Mouse (Mus musculus): ENCODE results near the gene Lrrfip1.

The Lrrfip1 gene

DNA sequence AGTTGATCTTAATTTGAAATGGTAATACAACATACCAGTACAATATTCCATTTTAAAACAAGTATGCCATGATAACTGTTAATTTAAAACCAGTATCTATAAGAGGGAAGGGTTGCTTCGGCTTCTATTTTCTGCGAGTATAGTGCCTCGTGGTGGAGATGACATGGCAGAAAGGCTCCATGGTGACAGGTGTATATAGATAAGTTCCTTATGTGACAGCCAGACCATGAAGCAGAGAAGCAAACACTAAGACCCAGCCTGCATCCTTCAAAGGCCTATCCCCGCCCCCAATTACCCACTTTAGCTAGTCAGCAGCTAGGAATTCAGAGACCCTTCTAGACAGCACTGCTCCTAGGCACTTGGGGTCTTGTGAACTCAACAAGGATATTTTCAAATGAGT, 170.6 kb downstream of the Lrrfip1 start:
- no peak for DNase-seq

DNA sequence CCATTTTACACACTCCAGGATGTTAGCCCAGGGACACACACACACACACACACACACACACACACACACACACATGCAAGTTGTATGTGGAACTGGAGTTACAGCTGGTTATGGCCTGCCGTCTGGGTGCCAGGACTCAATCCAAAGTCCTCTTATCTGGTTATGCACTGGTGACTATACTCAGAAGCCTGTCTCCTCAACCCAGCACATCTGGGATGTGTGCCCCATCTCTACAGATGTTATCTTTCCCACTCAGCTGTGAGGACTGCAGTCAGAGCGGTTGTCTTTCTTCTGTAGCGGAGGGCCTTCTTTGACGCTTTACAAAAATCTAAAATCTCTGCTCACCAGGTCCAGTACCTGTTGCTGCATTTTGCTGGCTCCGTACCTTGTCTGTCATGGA, 176.3 kb downstream of the Lrrfip1 start:
- DNase-seq = no peak

DNA sequence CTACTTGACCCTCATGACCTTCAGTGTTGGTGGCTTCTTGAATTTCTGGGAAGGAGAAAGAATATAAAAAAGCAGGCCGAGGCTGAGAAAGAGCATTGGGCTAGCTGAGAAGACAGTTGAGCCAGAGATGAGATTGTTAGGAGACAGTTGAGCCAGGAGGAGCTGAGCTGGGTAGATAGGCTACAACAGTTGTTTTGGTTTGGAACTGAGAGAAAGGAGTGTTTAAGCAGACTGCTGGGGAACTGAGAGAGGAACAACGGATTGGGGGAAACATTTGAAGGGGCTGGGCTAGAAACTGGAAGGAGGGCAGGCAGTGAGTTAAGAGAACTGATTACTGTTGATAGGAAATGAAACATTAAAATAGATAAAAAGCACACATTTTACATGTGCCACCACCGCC, 177.5 kb downstream of the Lrrfip1 start:
- DNase-seq = no peak

DNA sequence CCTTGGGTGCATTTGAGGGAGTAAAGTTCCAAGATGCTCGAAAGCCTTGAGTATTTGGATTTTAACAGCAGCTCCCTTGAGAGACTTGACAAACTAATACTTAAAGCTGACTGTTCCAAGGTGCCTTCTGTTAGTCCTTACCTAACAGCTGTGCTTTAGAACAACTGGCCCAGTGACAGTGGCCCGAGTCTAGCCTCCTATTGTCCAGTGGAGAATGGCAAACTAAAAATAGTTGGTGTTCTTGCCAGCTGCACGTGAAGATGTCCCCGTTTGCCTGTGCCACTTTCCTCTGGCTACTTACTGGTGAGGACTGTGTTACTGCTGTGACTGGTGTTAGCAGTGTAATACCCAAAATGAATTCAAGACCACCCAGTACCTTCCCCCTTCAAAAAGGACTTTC, 178.3 kb downstream of the Lrrfip1 start:
- no peak for DNase-seq

All from cerebellum, adult 18-20 months (tissue).